Mouse (Mus musculus): ENCODE data around the gene Clcnka.
A peak's percentile ranks its signal among the peaks of the same experiment; 100 is the strongest.

Gene Clcnka

DNA sequence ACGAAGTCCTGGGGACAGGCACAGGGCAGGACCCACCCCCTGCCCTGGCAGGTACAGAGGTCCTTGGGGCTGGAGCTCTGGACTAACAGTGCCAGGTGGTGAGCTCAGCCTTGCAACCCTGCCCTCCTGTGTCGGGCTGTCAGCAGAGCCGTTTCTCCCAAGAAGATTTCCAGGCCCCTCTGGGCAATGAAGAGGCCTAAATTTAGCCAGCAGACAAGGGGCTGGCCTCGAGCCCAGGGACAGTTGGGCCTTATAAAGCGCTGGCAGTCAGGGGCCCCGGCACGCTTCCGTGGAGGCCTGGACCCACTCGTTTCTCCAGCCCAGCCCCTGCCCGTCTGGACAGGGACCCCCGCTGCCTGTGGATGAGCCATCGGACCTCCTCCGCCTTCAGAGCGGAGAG is 22.9 kb upstream of the Clcnka start:
- peak; percentile 76 for DNase-seq (ENCODE audit: low read depth, low spot score)

DNA sequence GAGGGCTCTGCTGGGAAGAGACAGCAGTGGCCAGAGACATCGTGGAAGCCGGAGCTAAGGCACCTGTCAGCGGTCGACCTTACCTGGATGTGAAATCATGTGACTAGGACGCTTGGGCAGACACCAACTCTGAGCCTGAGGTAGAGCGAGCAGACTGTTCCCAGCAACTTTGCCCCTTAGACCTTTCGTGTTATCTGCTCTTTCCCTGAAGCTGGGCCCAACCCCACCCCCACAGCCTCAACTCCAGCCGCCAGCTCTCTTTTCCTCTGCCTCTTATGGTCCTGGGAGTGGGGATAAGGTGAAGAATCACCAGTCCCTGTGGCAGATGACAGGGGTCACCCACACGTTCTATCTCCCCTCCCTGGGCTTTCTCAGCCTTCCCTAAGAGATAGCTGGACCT is 22.4 kb upstream of the Clcnka start:
- DNase-seq (ENCODE audit: low read depth, low spot score), result no peak

DNA sequence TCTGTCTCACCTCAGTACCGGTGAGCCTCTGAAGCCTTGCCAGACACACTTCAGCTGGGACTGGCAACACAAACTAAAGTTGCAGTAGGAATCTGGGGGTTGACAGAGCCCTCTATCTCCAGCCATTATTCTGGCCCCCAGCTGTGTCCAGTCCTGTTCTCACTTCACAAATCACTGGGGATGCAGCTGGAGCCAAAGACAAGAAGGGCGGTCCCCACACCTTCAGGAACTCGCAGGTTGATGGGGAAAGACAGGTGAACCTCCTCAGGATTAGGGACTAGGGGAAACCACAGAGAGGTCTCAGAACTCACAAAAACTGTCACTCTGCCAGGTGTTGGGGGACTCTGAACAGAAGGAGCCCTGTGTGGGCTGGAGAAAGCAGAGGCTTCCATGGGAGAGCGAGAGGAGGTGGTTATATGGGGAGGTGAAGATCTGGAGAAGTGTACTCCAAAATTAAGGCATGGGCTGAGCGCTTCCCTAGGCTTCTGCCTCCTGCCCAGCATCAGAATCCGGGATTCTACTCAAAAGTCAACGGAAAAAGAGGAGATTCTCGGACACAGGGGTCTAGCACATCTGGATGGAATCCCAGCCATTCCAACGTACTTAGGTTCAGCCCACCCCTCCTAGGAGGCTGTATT is 21.8 kb upstream of the Clcnka start, which contains the start of gene Hspb7:
Gene Hspb7, plus strand, starts transcription at position 588 of the 638 bp plus-strand sequence.
- DNase-seq (ENCODE audit: low read depth, low spot score), result no peak

DNA sequence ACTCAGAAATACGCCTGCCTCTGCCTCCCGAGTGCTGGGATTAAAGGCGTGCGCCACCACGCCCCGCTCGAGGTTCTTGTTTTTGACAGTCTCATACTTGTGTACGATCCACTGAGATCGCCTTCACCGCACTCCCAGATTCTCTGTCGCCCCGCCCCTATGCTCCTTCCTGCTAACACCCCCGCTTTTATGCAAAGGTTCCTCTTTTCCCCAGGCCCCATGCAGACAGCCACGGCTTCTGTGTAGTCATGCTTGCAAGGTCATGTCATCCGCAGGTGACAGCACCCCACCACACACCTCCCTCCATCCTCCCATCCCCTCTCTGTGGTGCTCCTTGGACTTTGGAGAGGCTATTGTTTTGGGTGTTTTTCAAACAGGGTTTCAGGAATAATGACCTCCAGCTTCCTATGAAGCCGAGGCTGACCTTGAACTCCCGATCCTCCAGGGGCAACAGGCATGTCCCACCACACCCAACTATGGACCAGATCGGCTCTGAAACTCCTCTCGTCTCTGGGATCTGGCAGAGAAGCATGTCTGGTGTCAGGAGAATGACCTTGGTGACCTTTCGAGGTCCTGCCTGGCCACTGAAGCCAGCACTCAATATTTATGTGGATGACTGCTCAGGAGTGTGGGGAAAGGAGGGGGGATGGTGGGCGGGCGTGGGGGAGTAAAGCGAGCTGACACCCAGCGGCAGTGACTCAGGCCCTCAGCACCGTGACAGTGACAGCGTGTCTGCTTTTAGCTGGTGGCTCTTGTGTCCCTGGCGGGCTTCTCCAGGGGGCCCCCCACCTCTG is 21.1 kb upstream of the Clcnka start:
- no peak for DNase-seq (ENCODE audit: low read depth, low spot score)

DNA sequence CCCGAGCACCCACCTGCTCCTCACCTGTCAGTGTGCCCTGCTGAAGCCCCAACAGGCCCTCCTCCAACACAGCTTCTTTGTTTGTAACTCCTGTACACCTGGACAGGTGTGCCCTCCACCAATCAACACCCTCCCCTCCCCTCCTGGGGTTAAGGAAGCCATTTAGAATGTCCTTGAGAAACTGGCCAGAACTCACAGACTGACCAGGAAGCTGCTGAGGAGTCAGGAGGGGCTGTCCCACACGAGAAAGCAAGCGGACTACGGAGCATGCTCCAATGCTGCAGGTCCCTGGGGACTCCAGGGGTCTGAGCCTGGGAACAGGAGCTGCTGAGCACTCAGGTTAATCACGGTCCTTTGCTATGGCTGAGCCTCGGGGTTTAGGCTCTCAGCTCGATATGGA is 17.4 kb upstream of the Clcnka start, which contains the start of gene Clcnkb:
Gene Clcnkb, minus strand, starts transcription at position 91 of the 400 bp plus-strand sequence.
- no peak for DNase-seq (ENCODE audit: low read depth, low spot score)

DNA sequence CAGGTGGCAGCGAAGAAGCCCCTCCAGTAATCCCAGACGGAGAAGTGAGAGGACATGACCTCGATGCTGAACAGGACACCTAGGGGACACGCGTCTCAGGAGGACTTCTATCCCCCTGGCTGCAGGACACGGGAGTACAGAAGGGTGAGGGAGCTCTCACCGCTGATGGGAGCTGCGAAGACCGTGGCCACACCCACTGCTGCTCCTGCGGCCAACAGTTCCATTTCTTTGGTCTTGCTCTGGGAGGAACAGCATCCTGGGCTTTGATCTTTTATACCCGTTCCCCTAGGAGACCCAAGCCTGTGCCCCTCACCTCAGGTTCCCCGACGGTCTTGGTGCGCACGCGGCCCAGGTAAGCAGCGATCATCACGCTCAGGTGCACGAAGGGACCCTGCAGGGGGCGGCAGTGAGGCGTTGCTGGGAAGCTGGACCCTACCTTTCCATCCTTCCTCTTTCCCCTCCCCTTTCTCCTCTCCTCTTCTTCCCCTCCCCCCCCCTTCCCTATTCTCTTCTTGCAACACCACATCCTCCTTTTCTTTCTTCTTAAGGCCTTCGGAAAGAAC is 13.0 kb upstream of the Clcnka start:
- DNase-seq (ENCODE audit: low read depth, low spot score), result no peak

DNA sequence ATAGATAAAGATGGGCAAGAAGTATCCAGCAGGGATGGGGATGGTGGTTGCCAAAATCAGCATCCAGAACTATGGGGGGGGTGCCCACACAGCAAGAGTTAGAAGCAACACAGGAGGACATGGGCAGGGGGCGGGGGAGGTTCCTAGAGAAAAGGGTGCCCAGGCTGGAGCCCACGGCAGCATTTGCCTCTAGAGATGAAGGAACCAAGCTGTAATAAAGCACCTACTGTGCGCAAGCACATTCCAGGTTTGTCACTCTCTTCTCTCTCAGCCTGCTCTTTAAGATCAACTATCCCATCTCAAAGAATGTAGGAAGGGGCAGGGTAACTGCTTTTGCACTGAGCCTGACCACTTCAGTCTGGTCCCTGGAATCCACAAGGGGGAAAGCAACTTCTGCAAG is 10.1 kb upstream of the Clcnka start:
- no peak for DNase-seq (ENCODE audit: low read depth, low spot score)

DNA sequence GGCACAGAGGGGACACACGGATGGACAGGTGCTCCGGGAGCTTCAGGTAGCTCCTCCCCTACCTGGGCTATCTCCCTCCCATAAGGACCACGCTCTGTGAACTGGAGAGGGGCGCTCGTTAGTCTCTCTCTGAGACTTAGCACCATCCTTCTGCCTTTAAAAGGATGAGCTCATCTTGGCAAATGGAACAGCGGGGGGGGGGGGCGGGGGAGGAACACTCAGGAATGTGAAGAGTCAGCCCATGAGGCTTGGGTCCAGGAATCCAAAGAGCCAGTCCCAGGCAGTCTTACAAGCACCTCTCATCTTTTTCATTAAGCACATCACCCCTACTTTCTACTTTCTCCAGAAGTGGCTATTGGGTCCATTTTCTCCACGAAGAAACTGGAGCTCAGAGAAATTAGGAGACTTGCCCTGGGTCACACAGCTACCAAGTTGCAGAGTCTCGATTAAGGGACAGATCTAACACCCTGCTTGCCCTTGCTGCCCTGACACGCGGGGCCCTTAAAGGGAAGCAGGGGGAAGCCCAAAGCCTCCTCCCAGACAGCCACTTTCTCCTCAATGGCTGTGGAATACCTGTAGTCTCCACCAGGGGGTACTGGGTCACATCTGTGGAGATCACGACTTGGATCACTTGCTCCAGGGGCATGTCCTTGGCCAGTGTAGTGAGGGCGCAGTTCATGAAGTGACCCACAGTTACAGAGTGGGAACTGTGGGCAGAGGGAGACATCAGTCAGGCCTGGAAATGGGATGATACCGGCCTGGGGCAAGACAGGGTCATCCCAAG is 8.2 kb upstream of the Clcnka start:
- peak; percentile 51 for DNase-seq (ENCODE audit: low read depth, low spot score)

DNA sequence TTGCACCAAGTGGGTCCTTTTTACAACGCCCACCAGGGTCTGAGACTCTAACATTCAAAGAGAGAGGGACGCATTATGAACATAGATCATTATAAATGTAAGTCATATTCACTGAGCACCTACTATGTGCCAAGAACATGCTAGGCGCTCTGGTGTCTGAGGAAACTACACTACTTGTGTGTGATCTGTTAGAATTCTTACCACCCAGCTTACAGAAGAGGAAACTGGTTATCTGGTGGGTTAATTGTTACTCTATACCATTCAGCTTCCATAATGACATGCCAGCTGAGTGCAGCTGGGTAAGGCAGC is 6.7 kb upstream of the Clcnka start:
- no peak for DNase-seq (ENCODE audit: low read depth, low spot score)

DNA sequence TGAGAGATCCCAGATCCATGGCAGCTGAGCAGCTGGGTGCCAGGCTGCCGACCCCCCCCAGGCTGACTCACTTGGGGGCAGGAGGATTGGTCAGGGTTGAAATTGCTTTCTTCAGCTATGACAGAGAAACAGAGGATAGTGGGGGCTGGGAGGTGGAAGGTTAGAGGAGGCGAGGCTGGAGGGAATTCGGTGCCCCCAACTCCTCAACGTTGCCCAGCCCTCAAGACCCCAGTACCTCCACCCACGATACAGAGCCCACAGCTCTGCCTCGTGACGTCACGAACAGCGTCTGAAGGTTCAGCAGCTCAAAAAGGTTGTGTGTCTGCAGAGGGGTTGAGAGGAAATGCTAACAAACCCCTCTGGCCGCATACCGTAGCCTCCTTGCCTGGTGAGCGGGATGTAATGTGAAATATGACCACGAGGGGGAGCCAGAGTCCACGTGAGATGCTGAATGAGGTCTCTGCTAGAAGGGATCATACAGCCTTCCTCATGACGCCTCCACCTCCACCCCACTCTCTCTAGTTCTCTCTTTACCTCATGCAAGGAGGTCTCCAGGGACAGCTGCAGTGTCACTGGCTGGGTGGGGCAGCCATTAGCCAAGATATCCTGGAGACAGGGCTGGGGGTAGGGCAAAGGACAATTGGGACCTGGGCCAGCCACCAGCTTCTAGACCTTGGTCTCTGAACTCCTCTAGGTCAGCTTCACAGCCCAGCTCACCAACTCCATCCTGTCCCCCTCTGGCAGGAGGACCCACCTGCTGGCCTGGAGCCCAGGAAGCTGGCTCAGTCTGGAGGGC is 6.2 kb upstream of the Clcnka start:
- DNase-seq (ENCODE audit: low read depth, low spot score), result peak; percentile 80

DNA sequence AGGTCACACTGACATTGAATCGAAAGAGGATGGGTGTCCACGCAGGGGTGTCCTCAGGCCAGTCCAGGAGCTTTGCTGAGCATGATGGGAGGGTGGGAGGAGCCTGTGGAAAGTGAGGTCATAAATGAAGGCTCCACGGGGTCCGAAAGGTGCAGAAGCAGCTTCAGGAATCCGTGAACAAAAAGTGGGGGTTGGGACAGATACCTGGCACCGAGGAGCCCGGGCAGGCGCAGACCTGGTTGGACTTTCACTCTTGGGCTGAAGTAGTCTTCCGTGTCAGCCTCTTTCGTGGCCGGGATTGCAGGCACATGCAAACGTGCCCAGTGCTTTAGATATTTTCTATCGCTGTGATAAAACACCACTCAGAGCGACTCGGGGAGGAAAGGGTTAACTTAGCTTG is 1.6 kb upstream of the Clcnka start:
- no peak for DNase-seq (ENCODE audit: low read depth, low spot score)

DNA sequence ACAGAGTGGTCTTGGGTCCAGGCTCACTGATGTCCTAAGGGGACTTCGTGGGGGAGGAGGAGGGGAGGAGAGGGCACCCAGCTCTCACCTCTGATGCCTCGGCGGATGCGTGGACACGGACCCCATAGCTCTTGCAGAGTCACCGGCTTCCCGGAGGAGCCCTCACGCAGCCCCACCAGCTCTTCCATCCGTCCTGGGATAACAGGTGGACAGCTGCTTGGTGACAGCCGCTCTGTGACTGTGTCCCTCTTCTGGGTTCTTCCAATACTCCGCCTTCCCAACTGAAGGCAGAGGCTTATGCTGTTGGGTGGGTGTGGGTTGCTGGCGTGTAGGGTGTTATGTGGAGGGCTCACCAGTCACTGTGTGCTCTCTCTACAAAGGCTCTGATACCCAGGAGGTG is 663 bp downstream of the Clcnka start:
- DNase-seq (ENCODE audit: low read depth, low spot score), result no peak

DNA sequence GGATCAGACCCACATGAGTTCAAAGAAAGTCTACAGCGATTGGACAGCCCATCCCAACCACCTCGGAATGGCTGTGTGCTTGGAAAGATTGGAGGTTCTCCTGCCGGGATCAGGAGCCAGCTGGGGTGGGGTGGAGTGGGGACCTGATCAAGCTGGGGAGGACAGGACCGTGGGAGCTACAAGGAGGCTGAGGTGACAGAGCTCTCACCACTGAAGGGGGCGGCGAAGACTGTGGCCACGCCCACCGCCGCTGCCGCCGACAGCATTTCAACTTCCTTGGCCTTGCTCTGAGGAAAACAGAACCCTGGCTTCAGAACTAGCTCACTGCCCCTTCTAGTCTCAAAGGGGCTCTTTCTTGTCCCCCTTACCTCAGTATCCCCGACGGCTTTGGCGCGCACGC is 3.8 kb downstream of the Clcnka start:
- no peak for DNase-seq (ENCODE audit: low read depth, low spot score)

DNA sequence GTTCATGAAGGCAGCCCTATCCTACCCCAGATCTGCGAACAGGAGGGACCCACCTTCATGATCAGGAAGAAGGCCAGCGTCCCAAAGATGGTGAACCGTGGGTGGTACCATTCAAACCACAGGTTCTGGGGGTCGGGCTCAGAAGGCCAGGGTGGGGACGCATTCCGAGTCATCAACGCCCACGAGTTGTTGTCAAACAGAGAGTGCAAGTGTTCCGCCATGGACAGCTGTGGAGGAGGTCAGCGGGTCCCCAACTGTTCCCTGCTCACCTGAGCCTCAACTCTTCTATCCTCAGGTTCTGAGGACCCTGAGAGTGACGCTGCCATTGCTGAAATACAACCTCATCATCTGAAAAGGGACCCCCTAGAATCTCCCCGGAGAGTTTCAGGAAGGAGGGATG is 7.2 kb downstream of the Clcnka start:
- no peak for DNase-seq (ENCODE audit: low read depth, low spot score)

DNA sequence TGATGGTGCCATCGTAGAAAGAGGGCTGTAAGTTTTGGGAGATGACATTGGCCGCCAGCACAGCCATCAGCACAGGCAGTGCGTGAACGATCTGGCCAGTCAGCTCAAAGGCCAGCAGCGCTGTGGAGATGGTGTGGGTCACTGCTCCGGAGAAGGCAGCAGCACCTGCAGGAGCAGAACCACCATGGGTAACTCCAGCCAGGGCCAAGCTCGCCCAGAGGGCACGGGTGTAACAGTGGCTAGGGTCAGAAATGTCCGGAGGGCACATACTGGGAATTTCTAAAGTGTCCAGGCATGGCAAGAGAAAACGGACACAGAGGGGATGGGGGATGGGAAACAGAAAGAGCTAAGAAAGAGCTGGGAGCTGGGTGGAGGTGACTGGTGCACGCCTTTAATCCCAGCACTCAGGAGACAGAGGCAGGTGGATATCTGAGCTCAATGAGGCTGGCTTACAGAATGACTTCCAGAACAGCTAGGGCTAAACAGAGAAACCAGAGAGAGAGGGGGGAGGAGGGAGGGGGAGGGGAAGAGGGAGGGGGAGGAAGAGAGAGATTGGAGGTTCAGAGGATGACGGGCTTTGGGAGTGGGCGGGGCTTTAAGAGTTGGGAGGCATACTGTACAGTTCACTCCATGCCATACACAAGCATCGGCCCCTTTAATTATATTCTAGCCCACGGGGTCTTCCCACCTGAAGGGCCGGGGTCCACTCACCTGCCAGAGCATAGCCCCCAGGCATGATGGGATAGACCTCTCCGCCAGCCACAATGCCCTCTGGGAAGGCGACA is 9.0 kb downstream of the Clcnka start:
- DNase-seq (ENCODE audit: low read depth, low spot score), result no peak

DNA sequence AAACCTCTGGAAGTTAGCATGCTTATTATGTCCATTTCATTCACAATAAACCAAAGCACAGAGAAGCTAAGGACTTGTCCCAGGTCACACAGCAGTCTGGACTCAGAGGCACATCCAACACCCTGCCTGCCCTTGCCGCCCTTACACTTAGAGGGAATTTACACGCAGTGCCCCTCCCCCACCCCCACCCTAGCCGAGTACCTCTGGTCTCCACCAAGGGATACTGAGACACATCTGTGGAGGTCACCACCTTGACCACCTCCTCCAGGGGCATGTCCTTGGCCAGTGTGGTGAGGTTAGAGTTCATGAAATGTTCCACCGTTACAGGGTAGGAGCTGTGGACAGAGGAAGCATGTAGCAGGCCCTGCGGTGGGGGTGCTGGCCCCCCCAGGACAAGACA is 10.6 kb downstream of the Clcnka start:
- DNase-seq (ENCODE audit: low read depth, low spot score), result no peak

DNA sequence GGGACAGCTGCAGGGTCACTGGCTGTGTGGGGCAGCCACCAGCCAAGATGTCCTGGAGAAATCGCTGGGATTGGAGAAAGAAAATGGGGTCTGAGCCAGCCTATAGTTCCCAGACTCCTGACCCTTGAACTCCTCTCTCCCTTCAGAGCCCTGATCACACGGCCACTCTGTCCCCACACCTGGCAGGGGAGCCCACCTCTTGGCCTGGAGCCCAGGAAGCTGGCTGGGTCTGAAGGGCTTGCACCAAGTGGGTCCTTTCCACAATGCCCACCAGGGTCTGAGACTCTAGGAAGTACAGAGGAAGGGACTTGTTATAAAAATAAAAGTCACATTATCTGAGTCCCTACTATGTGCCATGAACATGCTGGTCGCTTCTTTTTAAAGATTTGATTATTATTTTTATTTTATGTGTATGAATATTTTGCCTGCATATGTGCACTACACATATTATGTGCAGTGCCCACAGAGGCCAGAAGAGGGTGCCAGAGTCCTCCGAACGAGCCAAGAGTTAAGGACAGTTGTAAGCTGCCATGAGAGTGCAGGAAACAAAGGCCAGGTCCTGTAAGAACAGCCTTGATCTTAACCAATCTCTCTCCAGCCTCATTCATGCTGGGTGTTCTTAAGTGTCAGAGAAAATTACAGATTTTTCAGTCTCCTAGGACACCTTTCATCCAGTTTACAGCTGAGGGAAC is 11.3 kb downstream of the Clcnka start:
- DNase-seq (ENCODE audit: low read depth, low spot score), result peak; percentile 35

DNA sequence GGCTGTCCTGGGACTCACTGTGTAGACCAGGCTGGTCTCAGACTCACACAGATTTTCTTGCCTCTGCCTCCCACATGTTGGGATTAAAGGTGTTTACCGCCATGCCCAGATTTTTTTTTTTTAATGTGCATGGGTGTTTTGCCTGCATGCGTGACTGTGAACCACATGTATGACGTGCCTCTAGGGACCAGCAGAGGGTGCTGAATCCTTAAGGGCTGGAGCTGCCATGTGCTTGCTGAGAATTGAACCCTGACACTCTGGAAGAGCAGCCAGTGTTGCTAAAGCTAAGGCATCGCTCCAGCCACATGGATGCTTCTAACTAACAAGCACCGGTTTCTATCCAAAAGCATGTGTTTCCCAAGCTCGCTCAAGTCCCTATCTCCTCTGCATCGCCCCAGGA is 12.4 kb downstream of the Clcnka start:
- DNase-seq (ENCODE audit: low read depth, low spot score), result no peak

DNA sequence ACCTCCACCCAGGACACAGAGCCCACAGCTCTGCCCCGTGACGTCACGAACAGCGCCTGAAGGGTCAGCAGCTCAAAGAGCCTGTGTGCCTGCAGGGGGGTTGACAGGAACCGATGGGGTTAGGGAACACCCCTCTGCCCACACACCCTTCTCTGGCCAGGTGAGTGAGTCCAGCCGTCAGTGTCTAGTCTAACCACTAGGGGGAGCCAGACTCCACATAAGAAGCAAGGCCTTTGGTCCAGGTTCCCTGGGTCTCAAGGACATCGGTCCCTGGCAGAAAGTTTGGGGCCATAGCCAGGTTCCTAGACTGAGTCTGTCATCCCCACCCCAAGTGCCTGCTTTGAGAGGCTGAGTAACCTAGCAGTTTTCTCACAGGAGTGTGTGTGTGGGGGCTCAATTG is 13.2 kb downstream of the Clcnka start:
- DNase-seq (ENCODE audit: low read depth, low spot score), result peak; percentile 62

DNA sequence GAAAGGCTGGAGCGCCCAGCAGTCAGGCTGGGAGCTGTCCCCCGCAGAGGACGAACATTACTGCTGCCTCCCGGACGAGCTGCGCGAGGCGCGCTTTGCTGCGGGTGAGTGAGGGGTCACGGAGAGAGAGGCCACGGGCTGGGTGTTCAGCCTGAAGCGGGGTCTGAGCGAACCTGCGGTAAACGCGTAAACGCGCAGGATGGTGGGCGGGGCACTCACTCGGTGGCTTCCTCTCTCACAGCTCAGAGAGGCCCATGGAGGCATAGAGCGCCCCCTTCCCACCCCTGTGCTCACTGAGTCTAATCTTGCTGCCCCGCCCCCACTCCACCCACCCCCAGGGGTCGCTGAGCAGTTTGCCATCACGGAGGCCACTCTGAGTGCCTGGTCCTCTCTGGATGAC is 16.1 kb downstream of the Clcnka start:
- no peak for DNase-seq (ENCODE audit: low read depth, low spot score)
